Comparison of ENCODE assay signal across 12 mouse cellular contexts in the genomic region with DNA sequence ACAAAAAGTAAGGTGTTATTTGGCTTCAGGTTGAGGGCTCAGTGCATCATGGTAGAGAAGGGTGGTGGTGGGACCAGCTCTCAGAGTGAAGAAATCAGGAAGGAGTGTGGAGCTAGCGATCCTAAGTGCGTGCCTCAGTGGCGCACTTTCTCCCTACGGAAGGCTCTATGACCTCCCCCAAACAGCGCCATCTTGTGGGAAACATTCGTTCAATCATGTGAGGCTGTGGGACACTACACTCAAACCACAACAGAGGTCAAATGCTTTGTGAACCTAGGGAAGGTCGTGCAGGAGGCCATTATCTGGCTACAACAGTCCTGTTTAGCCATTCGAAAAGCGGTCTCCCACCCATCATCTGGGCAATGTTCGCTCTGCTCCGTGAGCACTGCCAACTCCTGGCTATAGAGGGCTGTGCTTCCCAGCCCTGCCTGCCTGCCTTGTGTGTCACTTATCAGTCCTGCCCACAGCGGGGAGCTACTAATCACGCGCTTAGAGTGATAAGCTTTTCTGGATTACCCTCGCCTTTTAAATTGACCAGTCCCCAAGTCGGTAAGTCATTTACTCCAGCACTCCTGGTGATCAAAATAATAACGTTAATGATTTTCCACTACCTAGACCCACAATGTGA.
A peak's percentile ranks its signal among the peaks of the same experiment; 100 is the strongest.
DNase-seq lines count a peak whose midpoint lies in the region; ATAC-seq and TF ChIP-seq lines count a peak whose summit lies in the region.
"Had no signal": no experiment of that assay in that cellular context is flagged by ENCODE, and none has a peak within 500 bp of the region (broad histone marks: within the 10 kb centered on the region; RNA-seq: fewer than 3 reads in every experiment).

No protein-coding gene starts in this region.

- TF ChIP-seq EP300 in heart, postnatal 0 days (IDR thresholded peaks at IDR 0.05; ENCODE audit: low read depth) = no peak

- no peak for DNase-seq in heart, postnatal 0 days (ENCODE audit: low spot score)
- DNase-seq in heart, postnatal 36 days = no peak
- peak; percentile 65 for DNase-seq in ES-CJ7 (ENCODE audit: low read depth, low spot score)
- peak; percentile 64 for DNase-seq in brain, embryonic 14.5 days (ENCODE audit: low read depth)
- no peak for DNase-seq in kidney, postnatal 0 days (ENCODE audit: low spot score)
- DNase-seq in spleen, postnatal 10 days (ENCODE audit: low spot score in 2 of 2) = no peak
- DNase-seq in layer of hippocampus, postnatal 36 days = no peak
- no peak for DNase-seq in left cerebral cortex, adult 18-20 months (ENCODE audit: low spot score in 2 of 2)
- DNase-seq: adrenal gland, postnatal 36 days; cerebellum, adult 9-11 months had no signal

- peak; percentile 14; the same call in 1 of the 2 replicates for TF ChIP-seq CTCF in heart, postnatal 0 days (IDR thresholded peaks at IDR 0.05; ENCODE audit: low read depth)
- TF ChIP-seq CTCF in brain, embryonic 14.5 days (IDR thresholded peaks at IDR 0.05; ENCODE audit: borderline replicate concordance, extremely low read depth, insufficient read depth, insufficient read length) = no peak; the same call in 1 of the 2 replicates
- peak; percentile 41; the same call in 1 of the 2 replicates for TF ChIP-seq CTCF in kidney, postnatal 0 days (IDR thresholded peaks at IDR 0.05; ENCODE audit: low read depth)

- intact Hi-C loops in heart, postnatal 36 days (cut with DNase I) = no loop called here

- no peaks in the 10 kb centered on the region for H3K4me1 ChIP-seq in heart, postnatal 0 days (ENCODE audit: control insufficient read depth, insufficient read depth)
- no peaks in the 10 kb centered on the region for H3K4me1 ChIP-seq in kidney, postnatal 0 days (replicated peaks; ENCODE audit: insufficient read depth, low read length)
- H3K4me1 ChIP-seq: neural tube, embryonic 12.5 days had no signal

- H3K4me2 ChIP-seq in heart, postnatal 0 days (ENCODE audit: low read depth, low read length) = peak overlapping the region; percentile 39; the same call in 1 of the 2 replicates
- H3K4me2 ChIP-seq in kidney, postnatal 0 days (ENCODE audit: low read length) = no peak overlapping the region
- H3K4me2 ChIP-seq: neural tube, embryonic 12.5 days had no signal

- 17% methylated on average over 17 of the region's 17 CpGs for WGBS in heart, postnatal 0 days
- 40% methylated on average over 17 of the region's 17 CpGs for WGBS in kidney, postnatal 0 days

- ATAC-seq in heart, postnatal 0 days (ENCODE audit: insufficient read depth, low read depth) = no peak
- peak; percentile 57; the same call in 1 of the 2 replicates for ATAC-seq in kidney, postnatal 0 days (replicated peaks; ENCODE audit: low FRiP score, low read depth)

- H3K4me3 ChIP-seq in heart, postnatal 0 days (ENCODE audit: low read depth, low read length) = no peak overlapping the region
- H3K4me3 ChIP-seq in kidney, postnatal 0 days (replicated peaks; ENCODE audit: low read depth, low read length) = no peak overlapping the region
- H3K4me3 ChIP-seq: neural tube, embryonic 12.5 days had no signal

- H3K9me3 ChIP-seq in heart, postnatal 0 days (replicated peaks; ENCODE audit: control insufficient read depth, low read length) = no peaks in the 10 kb centered on the region
- H3K9me3 ChIP-seq in kidney, postnatal 0 days (replicated peaks; ENCODE audit: low read length) = no peaks in the 10 kb centered on the region
- H3K9me3 ChIP-seq: G1E; neural tube, embryonic 12.5 days had no signal

- H3K27me3 ChIP-seq in heart, postnatal 0 days (ENCODE audit: control insufficient read depth, insufficient read depth, low read length) = no peaks in the 10 kb centered on the region
- no peaks in the 10 kb centered on the region for H3K27me3 ChIP-seq in kidney, postnatal 0 days (ENCODE audit: insufficient read depth, low read length)
- H3K27me3 ChIP-seq: neural tube, embryonic 12.5 days had no signal

- H3K36me3 ChIP-seq in heart, postnatal 0 days (replicated peaks; ENCODE audit: control insufficient read depth, insufficient read depth, low read length) = no peaks in the 10 kb centered on the region
- no peaks in the 10 kb centered on the region for H3K36me3 ChIP-seq in kidney, postnatal 0 days (ENCODE audit: insufficient read depth, low read length)
- H3K36me3 ChIP-seq: G1E; neural tube, embryonic 12.5 days had no signal

- no peak overlapping the region for H3K27ac ChIP-seq in heart, postnatal 0 days (ENCODE audit: low read depth)
- H3K27ac ChIP-seq in kidney, postnatal 0 days = peak overlapping the region; percentile 44; the same call in 1 of the 2 replicates
- H3K27ac ChIP-seq: neural tube, embryonic 12.5 days had no signal

- no peak for TF ChIP-seq POLR2A in brain, embryonic 14.5 days (IDR thresholded peaks at IDR 0.05; ENCODE audit: borderline replicate concordance, extremely low read depth, insufficient read depth, insufficient read length, poor library complexity, severe bottlenecking)

- no peak overlapping the region for H3K9ac ChIP-seq in heart, postnatal 0 days (replicated peaks; ENCODE audit: low read depth, low read length)
- H3K9ac ChIP-seq in kidney, postnatal 0 days (ENCODE audit: low read depth, low read length) = no peak overlapping the region
- H3K9ac ChIP-seq: neural tube, embryonic 12.5 days had no signal

Comparison
In these comparisons a context has a peak if more than half of its experiments do, and no peak if none do; other contexts are left out.
1. DNase-seq: peak in ES-CJ7 (single experiment) and brain, embryonic 14.5 days (single experiment); none in heart, postnatal 0 days (single experiment), heart, postnatal 36 days (0 of 2), kidney, postnatal 0 days (single experiment), spleen, postnatal 10 days (0 of 2), layer of hippocampus, postnatal 36 days (0 of 2) and left cerebral cortex, adult 18-20 months (0 of 2).